8 mouse cellular contexts compared by ENCODE assay signal in the genomic region with DNA sequence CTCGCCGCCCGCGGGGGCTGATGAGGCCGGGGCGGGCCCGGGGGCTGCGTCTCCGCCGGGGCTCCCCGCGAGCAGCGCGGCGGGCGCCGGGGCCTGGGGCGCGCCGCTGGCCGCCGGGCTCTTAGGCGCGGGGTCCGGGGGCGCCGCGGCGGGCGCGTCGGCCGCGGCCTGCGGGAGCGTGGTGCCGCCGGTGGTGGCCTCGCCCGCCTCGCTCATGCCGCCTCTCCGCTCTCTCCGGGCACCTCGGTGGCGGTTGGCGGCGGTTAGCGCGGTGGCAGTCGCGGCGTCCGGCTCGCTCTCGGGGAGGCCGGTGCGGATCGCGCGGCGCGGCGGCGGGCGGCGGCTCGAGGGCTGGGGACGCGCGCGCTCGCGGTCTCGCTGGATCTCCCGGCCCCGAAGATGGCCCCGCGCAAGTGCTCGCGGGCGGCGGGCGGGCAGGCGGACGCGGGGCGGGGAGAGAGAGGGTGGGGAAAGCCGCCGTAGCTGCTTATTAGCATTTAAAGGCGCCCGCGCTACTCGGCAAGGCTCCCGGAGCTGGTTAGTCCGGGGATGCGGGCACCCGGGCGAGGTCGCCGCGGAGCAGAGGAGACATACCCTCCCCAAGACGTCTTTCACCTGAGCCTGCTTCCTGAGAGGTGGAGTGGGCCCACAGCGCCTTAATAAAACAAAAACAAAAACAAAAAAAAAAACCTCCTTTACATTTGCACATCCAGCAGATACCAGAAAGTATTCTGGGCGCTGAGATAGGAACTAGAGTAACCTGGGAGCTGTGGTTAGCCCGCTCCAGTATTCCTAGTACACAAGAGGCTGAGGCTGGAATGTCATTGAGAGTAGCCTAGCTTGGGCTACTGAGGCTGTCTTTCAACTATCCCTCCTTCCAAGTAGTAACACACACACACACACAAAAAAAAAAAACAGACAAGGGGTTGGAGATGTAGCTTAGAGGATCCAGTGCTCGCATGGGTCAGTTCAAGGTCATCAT. TPM values are rescaled to one million over a fixed set of nuclear protein-coding genes. Genes with fewer than 3 reads are reported as not detected.
DNase-seq lines count a peak whose midpoint lies in the region; ATAC-seq and TF ChIP-seq lines count a peak whose summit lies in the region.

Ybx3 (minus strand) TSS at position 437 of the 982 bp plus-strand sequence.

- WGBS in bone marrow, adult 2 months: 2% methylated on average over 105 of the region's 107 CpGs
- WGBS in embryonic facial prominence, embryonic 15.5 days: under 1% methylated on average over 52 of the region's 107 CpGs
- WGBS in kidney, embryonic 14.5 days: under 1% methylated on average over 56 of the region's 107 CpGs
- 1% methylated on average over 44 of the region's 107 CpGs for WGBS in limb, embryonic 14.5 days
- WGBS in midbrain, embryonic 16.5 days: 1% methylated on average over 38 of the region's 107 CpGs

- peaks cover 1% of the 10 kb centered on the region; the same call in 1 of the 2 replicates for H3K4me1 ChIP-seq in bone marrow, adult 2 months (ENCODE audit: control insufficient read depth, insufficient read depth, low read length)
- H3K4me1 ChIP-seq in embryonic facial prominence, embryonic 15.5 days: peaks cover 26% of the 10 kb centered on the region
- H3K4me1 ChIP-seq in kidney, embryonic 14.5 days (ENCODE audit: control insufficient read depth, insufficient read depth, low read length): peaks cover 14% of the 10 kb centered on the region; the same call in 1 of the 2 replicates
- H3K4me1 ChIP-seq in limb, embryonic 14.5 days (ENCODE audit: control insufficient read depth, insufficient read depth, low read length): peaks cover 10% of the 10 kb centered on the region; the same call in 1 of the 2 replicates
- H3K4me1 ChIP-seq in midbrain, embryonic 16.5 days (ENCODE audit: control insufficient read depth, insufficient read depth, low read length): peaks cover 22% of the 10 kb centered on the region

- TF ChIP-seq CTCF in bone marrow, adult 2 months (IDR thresholded peaks at IDR 0.05; ENCODE audit: control insufficient read depth, insufficient read depth, low read length): no peak

- peak within 1 kb of the TSS; percentile 97 for H3K27ac ChIP-seq in bone marrow, adult 2 months (ENCODE audit: control insufficient read depth, insufficient read depth, low read depth, low read length, poor library complexity)
- H3K27ac ChIP-seq in embryonic facial prominence, embryonic 15.5 days (replicated peaks): peak within 1 kb of the TSS; percentile 93
- H3K27ac ChIP-seq in kidney, embryonic 14.5 days (ENCODE audit: low read depth, low read length): peak within 1 kb of the TSS; percentile 76
- peak within 1 kb of the TSS; percentile 81 for H3K27ac ChIP-seq in limb, embryonic 14.5 days (replicated peaks; ENCODE audit: low read depth, low read length)
- H3K27ac ChIP-seq in midbrain, embryonic 16.5 days (ENCODE audit: low read length): peak within 1 kb of the TSS; percentile 82

- H3K9ac ChIP-seq in embryonic facial prominence, embryonic 15.5 days: peak within 1 kb of the TSS; percentile 85
- peak within 1 kb of the TSS; percentile 91 for H3K9ac ChIP-seq in kidney, embryonic 14.5 days (ENCODE audit: low read depth, low read length)
- peak within 1 kb of the TSS; percentile 90 for H3K9ac ChIP-seq in limb, embryonic 14.5 days (ENCODE audit: low read depth, low read length, severe bottlenecking)
- peak within 1 kb of the TSS; percentile 92 for H3K9ac ChIP-seq in midbrain, embryonic 16.5 days (ENCODE audit: low read depth, low read length)

- H3K9me3 ChIP-seq in embryonic facial prominence, embryonic 15.5 days (replicated peaks): no peaks in the 10 kb centered on the region
- H3K9me3 ChIP-seq in kidney, embryonic 14.5 days (ENCODE audit: control insufficient read depth, low read length): no peaks in the 10 kb centered on the region
- H3K9me3 ChIP-seq in limb, embryonic 14.5 days (ENCODE audit: control insufficient read depth, low read length): no peaks in the 10 kb centered on the region
- H3K9me3 ChIP-seq in midbrain, embryonic 16.5 days (replicated peaks; ENCODE audit: control insufficient read depth, low read length, poor library complexity, severe bottlenecking): no peaks in the 10 kb centered on the region

- peak; percentile 89 for ATAC-seq in embryonic facial prominence, embryonic 15.5 days (ENCODE audit: insufficient number of reproducible peaks, low FRiP score, low TSS enrichment, low read depth)
- ATAC-seq in kidney, embryonic 14.5 days (ENCODE audit: low FRiP score, low TSS enrichment): peak; percentile 93
- peak; percentile 87 for ATAC-seq in limb, embryonic 14.5 days (ENCODE audit: low FRiP score, low read depth)
- peak; percentile 97 for ATAC-seq in midbrain, embryonic 16.5 days

- peak within 1 kb of the TSS; percentile 100 for H3K4me3 ChIP-seq in bone marrow, adult 2 months (replicated peaks; ENCODE audit: control insufficient read depth, low read depth, low read length)
- H3K4me3 ChIP-seq in embryonic facial prominence, embryonic 15.5 days (replicated peaks): peak within 1 kb of the TSS; percentile 76
- H3K4me3 ChIP-seq in kidney, embryonic 14.5 days (ENCODE audit: low read length): peak within 1 kb of the TSS; percentile 88
- peak within 1 kb of the TSS; percentile 75 for H3K4me3 ChIP-seq in limb, embryonic 14.5 days (replicated peaks; ENCODE audit: low read length)
- peak within 1 kb of the TSS; percentile 96 for H3K4me3 ChIP-seq in midbrain, embryonic 16.5 days (ENCODE audit: low read depth, low read length)

- no peaks in the 10 kb centered on the region for H3K27me3 ChIP-seq in embryonic facial prominence, embryonic 15.5 days
- no peaks in the 10 kb centered on the region for H3K27me3 ChIP-seq in kidney, embryonic 14.5 days (ENCODE audit: control insufficient read depth, insufficient read depth, low read length)
- H3K27me3 ChIP-seq in limb, embryonic 14.5 days (ENCODE audit: control insufficient read depth, insufficient read depth, low read length): no peaks in the 10 kb centered on the region
- no peaks in the 10 kb centered on the region for H3K27me3 ChIP-seq in midbrain, embryonic 16.5 days (ENCODE audit: control insufficient read depth, insufficient read depth, low read depth, low read length)

- peak; percentile 61; the same call in 1 of the 2 replicates for TF ChIP-seq POLR2A in bone marrow, adult 2 months (IDR thresholded peaks at IDR 0.05; ENCODE audit: borderline replicate concordance, control insufficient read depth, low read depth, low read length)
- TF ChIP-seq POLR2A in limb, embryonic 14.5 days (IDR thresholded peaks at IDR 0.05; ENCODE audit: borderline replicate concordance, extremely low read depth, insufficient read depth, insufficient read length): no peak

- H3K36me3 ChIP-seq in embryonic facial prominence, embryonic 15.5 days: no peaks in the 10 kb centered on the region
- H3K36me3 ChIP-seq in kidney, embryonic 14.5 days (ENCODE audit: control insufficient read depth, insufficient read depth, low read length): no peaks in the 10 kb centered on the region
- no peaks in the 10 kb centered on the region for H3K36me3 ChIP-seq in limb, embryonic 14.5 days (ENCODE audit: control insufficient read depth, insufficient read depth, low read length)
- H3K36me3 ChIP-seq in midbrain, embryonic 16.5 days (ENCODE audit: control insufficient read depth, insufficient read depth, low read length): no peaks in the 10 kb centered on the region

- H3K4me2 ChIP-seq in embryonic facial prominence, embryonic 15.5 days (replicated peaks): peak within 1 kb of the TSS; percentile 77
- peak within 1 kb of the TSS; percentile 78 for H3K4me2 ChIP-seq in kidney, embryonic 14.5 days (replicated peaks; ENCODE audit: low read depth, low read length)
- H3K4me2 ChIP-seq in limb, embryonic 14.5 days (replicated peaks; ENCODE audit: low read depth, low read length, severe bottlenecking): peak within 1 kb of the TSS; percentile 71
- H3K4me2 ChIP-seq in midbrain, embryonic 16.5 days (ENCODE audit: low read length): peak within 1 kb of the TSS; percentile 97

- DNase-seq in A20 (ENCODE audit: low read depth, low spot score): peak; percentile 86
- DNase-seq in heart, adult 9 months (ENCODE audit: low spot score in 2 of 2): peak; percentile 89
- DNase-seq in limb, embryonic 14.5 days (ENCODE audit: low spot score): peak; percentile 89
- DNase-seq in spleen, postnatal 10 days (ENCODE audit: low spot score in 2 of 2): peak; percentile 75 to 86

RNA-seq across cellular contexts. Expression of gene Ybx3, which starts in this region (rescaled TPM):
- 168 and 192 TPM in 2 replicates for polyA plus RNA-seq in bone marrow, adult 2 months (2011; ENCODE audit: insufficient read depth, insufficient read length, low replicate concordance, missing spikeins)
- polyA plus RNA-seq in embryonic facial prominence, embryonic 15.5 days (2015; fragmentation: Nextera tagmentation; extraction: Ambion mirVana): 58.9 and 81.4 TPM in 2 replicates
- 71.3 and 78.2 TPM in 2 replicates for polyA plus RNA-seq in kidney, embryonic 14.5 days (2014; fragmentation: Nextera tagmentation; extraction: Ambion mirVana)
- polyA plus RNA-seq in limb, embryonic 14.5 days (2012; rRNA removed): 153 and 219 TPM in 2 replicates
- 77.9 and 88.7 TPM in 2 replicates for polyA plus RNA-seq in limb, embryonic 14.5 days (2014; fragmentation: Nextera tagmentation; extraction: Ambion mirVana)
- polyA plus RNA-seq in midbrain, embryonic 16.5 days (2015; fragmentation: Nextera tagmentation; extraction: Ambion mirVana): 21.6 and 25.4 TPM in 2 replicates

Comparison
In these comparisons a context has a peak if more than half of its experiments do, and no peak if none do; other contexts are left out.
1. Peak in every context shown above with its lines: DNase-seq, ATAC-seq, H3K4me3 ChIP-seq and H3K27ac ChIP-seq.